Mouse (Mus musculus): Measurements from ENCODE around the gene Dars. TPM values are rescaled to one million over a fixed set of nuclear protein-coding genes. Genes with fewer than 3 reads are reported as not detected.

Gene Dars
- polyA plus RNA-seq (2012; rRNA removed): 59.1 and 62.1 TPM in 2 replicates

GRCm38 (mm10) chr1:128416584-128417532 lies at the start of gene Dars:
Dars (minus strand) TSS chr1:128417368.

GRCm38 (mm10) chr1:128359554-128360376 lies 57.4 kb downstream of the Dars start, which contains the start of gene Mcm6:
Mcm6 (minus strand) TSS chr1:128359664.

DNA sequence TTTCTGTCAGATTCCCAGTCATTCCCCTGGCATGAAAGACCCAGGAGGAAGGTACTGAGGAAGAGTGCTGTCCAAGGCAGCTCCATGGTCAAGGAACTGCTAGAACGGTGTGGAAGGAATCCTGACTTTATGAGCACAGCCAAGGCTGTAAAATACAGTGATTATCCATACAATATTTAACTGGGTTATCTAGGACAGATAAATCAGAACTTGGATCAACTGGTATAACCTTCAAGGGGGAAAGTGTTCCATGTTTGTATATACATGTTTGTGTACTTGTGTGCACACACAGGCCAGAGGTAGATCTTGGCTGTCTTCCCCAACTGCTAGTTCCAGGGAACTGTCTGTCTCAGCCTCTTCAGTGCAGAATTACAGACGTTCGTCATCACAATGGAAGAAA lies 89.0 kb downstream of the Dars start, which contains the start of gene Lct:
TSS of gene Lct (minus strand) at position 101 of the 400 bp plus-strand sequence.

Other genes starting within 250 kb of the Dars start
- 49.5 and 51.6 TPM in 2 replicates for gene Ubxn4, start 173.4 kb downstream of the Dars start, polyA plus RNA-seq (2012; rRNA removed)
- gene Lct, start 89.0 kb downstream of the Dars start, polyA plus RNA-seq (2012; rRNA removed): 0.21 and 0.34 TPM in 2 replicates
- 77.0 and 77.4 TPM in 2 replicates for gene Mcm6, start 57.7 kb downstream of the Dars start, polyA plus RNA-seq (2012; rRNA removed)
- 79.9 and 83.5 TPM in 2 replicates for gene Cxcr4, start 174.9 kb upstream of the Dars start, polyA plus RNA-seq (2012; rRNA removed)

Measured in central nervous system, embryonic 14 days (tissue).